Mouse (Mus musculus) embryonic facial prominence, embryonic 10.5 days (tissue): Measurements from ENCODE around the gene Ssu72. TPM values are rescaled to one million over a fixed set of nuclear protein-coding genes. Genes with fewer than 3 reads are reported as not detected.

ENCODE experiments used
- DNase-seq: peaks from one replicate; pipeline ENCODE4 v3.0.0-alpha.2; 2017; ENCODE audit warnings: low spot score
- H3K27ac ChIP-seq: fragments of 300-500 bp; sonication (generic); replicated peaks from 2 replicates; pipeline ENCODE4 v1.5.1; 2016; ENCODE audit warnings: mild to moderate bottlenecking
- H3K27me3 ChIP-seq: fragments of 300-500 bp; sonication (generic); replicated peaks from 2 replicates; pipeline ENCODE4 v1.6.1; 2016; ENCODE audit warnings: low read depth, mild to moderate bottlenecking; ENCODE audit not compliant: poor library complexity, severe bottlenecking
- H3K36me3 ChIP-seq: fragments of 300-500 bp; sonication (generic); replicated peaks from 2 replicates; pipeline ENCODE4 v1.6.1; 2016; ENCODE audit warnings: mild to moderate bottlenecking, moderate library complexity
- H3K4me1 ChIP-seq: fragments of 300-500 bp; sonication (generic); 2 replicates; pipeline ENCODE4 v1.6.1; 2016
- H3K4me3 ChIP-seq: fragments of 300-500 bp; sonication (generic); 2 replicates; pipeline ENCODE4 v1.5.1; 2016; ENCODE audit warnings: mild to moderate bottlenecking, moderate library complexity
- H3K9me3 ChIP-seq: fragments of 300-500 bp; sonication (generic); 2 replicates; pipeline ENCODE4 v1.6.1; 2016; ENCODE audit warnings: mild to moderate bottlenecking
- WGBS: fragments of 180-500 bp; shearing (Covaris S2); methylation state at CpG from one replicate; pipeline ENCODE4 v1.1.7; 2016; 5-methylcytosine and 5-hydroxymethylcytosine counted together
- polyA plus RNA-seq: library from polyadenylated mRNA; unstranded; fragments of >200 nt; fragmentation: Nextera tagmentation; extraction: Ambion mirVana; gene quantifications from 2 replicates; pipeline ENCODE4 v1.2.1, GENCODE M21; 2016

Ssu72 gene
- polyA plus RNA-seq, 1 experiment from 2014 or later: 167 TPM

- DNase-seq: peak; percentile 94
- Histone ChIP-seq H3K27me3 (peaks cover 46% of the 10 kb centered on the region), H3K27ac (peak overlapping the region; percentile 96), H3K4me1 (peaks cover 39% of the 10 kb centered on the region), H3K4me3 (peak overlapping the region; percentile 71), H3K9me3 (no peaks in the 10 kb centered on the region), H3K36me3 (0 out of 2 replicates have a peak, but pooled peaks cover 3% of the 10 kb centered on the region)
- WGBS: under 1% methylated on average over 39 of the region's 39 CpGs
These were observed 65.4 kb downstream of the Ssu72 start for GRCm38 (mm10) chr4:155769880-155770512.

GRCm38 (mm10) chr4:155770626-155771025 is 66.0 kb downstream of the Ssu72 start:
- 42% methylated on average over 24 of the region's 24 CpGs for WGBS
- Histone ChIP-seq H3K4me3 (peak overlapping the region; percentile 71), H3K27me3 (peaks cover 52% of the 10 kb centered on the region), H3K4me1 (peaks cover 45% of the 10 kb centered on the region), H3K27ac (peak overlapping the region; percentile 96), H3K36me3 (0 out of 2 replicates have a peak, but pooled peaks cover 3% of the 10 kb centered on the region), H3K9me3 (no peaks in the 10 kb centered on the region)
- no peak for DNase-seq

- Histone ChIP-seq H3K27ac (no peak overlapping the region), H3K36me3 (0 out of 2 replicates have a peak, but pooled peaks cover 3% of the 10 kb centered on the region), H3K4me1 (peaks cover 54% of the 10 kb centered on the region), H3K9me3 (no peaks in the 10 kb centered on the region), H3K4me3 (no peak overlapping the region), H3K27me3 (peaks cover 55% of the 10 kb centered on the region)
- 90% methylated on average over 2 of the region's 2 CpGs for WGBS
- DNase-seq: no peak
These were observed 67.1 kb downstream of the Ssu72 start for GRCm38 (mm10) chr4:155771706-155772105.

- peaks cover 64% of the 10 kb centered on the region for H3K4me1 ChIP-seq
- H3K4me3 ChIP-seq: no peak overlapping the region
- H3K27me3 ChIP-seq: peaks cover 55% of the 10 kb centered on the region
- DNase-seq: no peak
- no peaks in the 10 kb centered on the region for H3K9me3 ChIP-seq
- no peak overlapping the region for H3K27ac ChIP-seq
- 90% methylated on average over 13 of the region's 13 CpGs for WGBS
- 0 out of 2 replicates have a peak, but pooled peaks cover 3% of the 10 kb centered on the region for H3K36me3 ChIP-seq
These were observed 68.2 kb downstream of the Ssu72 start for GRCm38 (mm10) chr4:155772786-155773185.

- H3K36me3 ChIP-seq: 0 out of 2 replicates have a peak, but pooled peaks cover 3% of the 10 kb centered on the region
- peak overlapping the region; percentile 59; the same call in 1 of the 2 replicates for H3K27ac ChIP-seq
- H3K4me1 ChIP-seq: peaks cover 65% of the 10 kb centered on the region
- H3K4me3 ChIP-seq: peak overlapping the region; percentile 55
- H3K9me3 ChIP-seq: no peaks in the 10 kb centered on the region
- peak; percentile 14 for DNase-seq
- WGBS: 35% methylated on average over 5 of the region's 5 CpGs
- peaks cover 55% of the 10 kb centered on the region for H3K27me3 ChIP-seq
These were observed 68.9 kb downstream of the Ssu72 start for GRCm38 (mm10) chr4:155773335-155774078.

- DNase-seq: peak; percentile 92
- peak within 1 kb of the TSS; percentile 59 for H3K27ac ChIP-seq
- 1% methylated on average over 35 of the region's 35 CpGs for WGBS
- peak within 1 kb of the TSS; percentile 55 for H3K4me3 ChIP-seq
- H3K9me3 ChIP-seq: no peaks in the 10 kb centered on the region
- H3K36me3 ChIP-seq: 0 out of 2 replicates have a peak, but pooled peaks cover 3% of the 10 kb centered on the region
- H3K27me3 ChIP-seq: peaks cover 55% of the 10 kb centered on the region
- H3K4me1 ChIP-seq: peaks cover 60% of the 10 kb centered on the region
These were observed 69.7 kb downstream of the Ssu72 start, which contains the start of gene Vwa1 for GRCm38 (mm10) chr4:155774280-155774754. Gene Vwa1 (minus strand): TSS chr4:155774698.

GRCm38 (mm10) chr4:155774971-155775740 is 70.6 kb downstream of the Ssu72 start:
- peak overlapping the region; percentile 59; the same call in 1 of the 2 replicates for H3K27ac ChIP-seq
- peaks cover 55% of the 10 kb centered on the region for H3K27me3 ChIP-seq
- peak overlapping the region; percentile 55 for H3K4me3 ChIP-seq
- DNase-seq: peak; percentile 9
- peaks cover 54% of the 10 kb centered on the region for H3K4me1 ChIP-seq
- no peaks in the 10 kb centered on the region for H3K9me3 ChIP-seq
- WGBS: 61% methylated on average over 9 of the region's 9 CpGs
- H3K36me3 ChIP-seq: 0 out of 2 replicates have a peak, but pooled peaks cover 3% of the 10 kb centered on the region

- H3K4me3 ChIP-seq: no peak overlapping the region
- no peak overlapping the region for H3K27ac ChIP-seq
- peaks cover 51% of the 10 kb centered on the region for H3K27me3 ChIP-seq
- H3K9me3 ChIP-seq: no peaks in the 10 kb centered on the region
- DNase-seq: no peak
- 82% methylated on average over 3 of the region's 3 CpGs for WGBS
- peaks cover 51% of the 10 kb centered on the region for H3K4me1 ChIP-seq
- H3K36me3 ChIP-seq: 0 out of 2 replicates have a peak, but pooled peaks cover 3% of the 10 kb centered on the region
These were observed 71.3 kb downstream of the Ssu72 start for GRCm38 (mm10) chr4:155775855-155776254.

GRCm38 (mm10) chr4:155776704-155777335 is 72.2 kb downstream of the Ssu72 start:
- Histone ChIP-seq H3K4me1 (peaks cover 53% of the 10 kb centered on the region), H3K27ac (peak overlapping the region; percentile 30; the same call in 1 of the 2 replicates), H3K4me3 (0 out of 2 replicates have a peak overlapping the region, but pooled peaks have one; percentile 0), H3K9me3 (no peaks in the 10 kb centered on the region), H3K27me3 (peaks cover 41% of the 10 kb centered on the region), H3K36me3 (0 out of 2 replicates have a peak, but pooled peaks cover 3% of the 10 kb centered on the region)
- WGBS: 23% methylated on average over 2 of the region's 2 CpGs
- peak; percentile 44 for DNase-seq

- Histone ChIP-seq H3K27me3 (peaks cover 32% of the 10 kb centered on the region), H3K4me3 (no peak overlapping the region), H3K27ac (0 out of 2 replicates have a peak overlapping the region, but pooled peaks have one; percentile 48), H3K9me3 (no peaks in the 10 kb centered on the region), H3K36me3 (no peaks in the 10 kb centered on the region), H3K4me1 (peaks cover 53% of the 10 kb centered on the region)
- no peak for DNase-seq
- WGBS: 78% methylated on average over 2 of the region's 2 CpGs
These were observed 73.2 kb downstream of the Ssu72 start for GRCm38 (mm10) chr4:155777816-155778215.

GRCm38 (mm10) chr4:155779498-155779897 is 74.9 kb downstream of the Ssu72 start:
- 87% methylated on average over 4 of the region's 4 CpGs for WGBS
- H3K27me3 ChIP-seq: peaks cover 15% of the 10 kb centered on the region
- no peak for DNase-seq

More at GRCm38 (mm10) chr4:155779498-155779897, 74.9 kb downstream of the Ssu72 start:
- peaks cover 52% of the 10 kb centered on the region for H3K4me1 ChIP-seq
- no peak overlapping the region for H3K4me3 ChIP-seq
- no peaks in the 10 kb centered on the region for H3K9me3 ChIP-seq
- no peaks in the 10 kb centered on the region for H3K36me3 ChIP-seq
- H3K27ac ChIP-seq: no peak overlapping the region
